Mouse (Mus musculus): ENCODE results near the gene Naa11. TPM values are rescaled to one million over a fixed set of nuclear protein-coding genes. Genes with fewer than 3 reads are reported as not detected.

Naa11 gene
- polyA plus RNA-seq, 1 experiment from 2014 or later = not detected

GRCm38 (mm10) chr5:97344144-97344543 is 48.0 kb downstream of the Naa11 start:
- H3K36me3 ChIP-seq = no peaks in the 10 kb centered on the region
- H3K9me3 ChIP-seq = no peaks in the 10 kb centered on the region
- no peaks in the 10 kb centered on the region for H3K27me3 ChIP-seq
- no peak overlapping the region for H3K9ac ChIP-seq
- no peak overlapping the region for H3K4me3 ChIP-seq
- 87% methylated on average over 3 of the region's 3 CpGs for WGBS
- no peak overlapping the region for H3K27ac ChIP-seq
- 0 out of 2 replicates have a peak, but pooled peaks cover 2% of the 10 kb centered on the region for H3K4me1 ChIP-seq
- no peak for ATAC-seq (ENCODE audit: insufficient number of reproducible peaks, low FRiP score, low TSS enrichment, low read depth)
- no peak overlapping the region for H3K4me2 ChIP-seq

GRCm38 (mm10) chr5:97334794-97335193 is 57.4 kb downstream of the Naa11 start:
- no peaks in the 10 kb centered on the region for H3K36me3 ChIP-seq
- H3K9ac ChIP-seq = no peak overlapping the region
- no peak for ATAC-seq (ENCODE audit: insufficient number of reproducible peaks, low FRiP score, low TSS enrichment, low read depth)
- H3K27ac ChIP-seq = no peak overlapping the region
- WGBS = 56% methylated on average over 3 of the region's 3 CpGs
- H3K9me3 ChIP-seq = no peaks in the 10 kb centered on the region
- no peak overlapping the region for H3K4me3 ChIP-seq
- H3K27me3 ChIP-seq = no peaks in the 10 kb centered on the region
- no peak overlapping the region for H3K4me2 ChIP-seq
- H3K4me1 ChIP-seq = peaks cover 3% of the 10 kb centered on the region; the same call in 1 of the 2 replicates

Other genes starting within 250 kb of the Naa11 start
- not detected in 2 replicates for gene Gk2, start 64.6 kb upstream of the Naa11 start, polyA plus RNA-seq (2015; fragmentation: Nextera tagmentation; extraction: Ambion mirVana)